Mouse (Mus musculus) common myeloid progenitor, adult 5-6 weeks (primary cell): Measurements from ENCODE around the gene Rtn2. TPM values are rescaled to one million over a fixed set of nuclear protein-coding genes. Genes with fewer than 3 reads are reported as not detected.
A peak's percentile ranks its signal among the peaks of the same experiment; 100 is the strongest.

Source experiments
- ATAC-seq: replicated peaks from 2 replicates; pipeline ENCODE4 v1.8.0; 2016; ENCODE audit warnings: low read depth, mild to moderate bottlenecking, moderate TSS enrichment, inconsistent platforms; ENCODE audit not compliant: poor library complexity, severe bottlenecking
- total RNA-seq: library from RNA; stranded (forward); fragments of 200-1000, 187-1606 nt; gene quantifications from 2 replicates; pipeline ENCODE4 v1.2.3, GENCODE M21; 2017

Gene Rtn2
- 0.14 TPM in 1 of 2 replicates, not detected in the other for total RNA-seq

DNA sequence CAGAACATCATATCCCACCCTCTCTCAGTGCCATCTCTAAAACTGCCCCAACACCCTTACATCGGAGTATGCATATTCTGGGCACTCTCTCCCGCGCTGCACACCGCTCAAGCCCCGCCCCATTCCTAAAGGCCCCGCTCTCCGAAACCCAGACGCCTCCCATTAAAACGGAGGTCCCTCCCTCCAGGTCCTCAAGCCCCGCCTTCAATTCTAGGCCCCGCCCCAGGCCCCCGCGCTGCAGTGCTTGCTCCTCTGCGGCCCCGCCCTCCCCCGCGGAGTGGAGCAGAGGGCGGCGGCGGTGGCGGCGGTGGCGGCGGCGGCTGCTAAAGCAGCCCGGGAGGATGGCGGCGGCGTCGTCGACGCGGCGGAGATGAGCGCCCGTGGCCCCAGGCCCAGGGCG, at the start of gene Rtn2:
TSS of gene Rtn2 (plus strand) at position 240 of the 400 bp plus-strand sequence.
- peak; percentile 84 for ATAC-seq

DNA sequence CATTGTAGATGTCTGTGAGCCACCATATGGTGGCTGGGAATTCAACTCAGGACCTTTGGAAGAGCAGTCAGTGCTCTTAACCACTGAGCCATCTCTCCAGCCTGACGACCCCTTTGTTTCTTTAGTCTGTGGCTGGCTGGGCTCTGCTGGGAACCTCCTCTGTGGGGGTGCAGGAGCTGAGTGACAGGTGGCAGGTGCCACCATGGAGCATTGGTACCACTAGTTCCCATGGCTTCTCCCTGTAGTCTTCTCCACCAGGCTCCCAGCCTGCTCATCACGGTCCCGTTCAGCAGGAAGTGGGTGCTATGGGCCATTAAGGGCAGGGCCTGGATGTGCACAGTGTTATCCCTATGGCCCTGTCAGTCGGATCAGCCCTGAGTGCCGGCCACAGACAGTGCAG, 47.8 kb upstream of the Rtn2 start:
- peak; percentile 16 for ATAC-seq

DNA sequence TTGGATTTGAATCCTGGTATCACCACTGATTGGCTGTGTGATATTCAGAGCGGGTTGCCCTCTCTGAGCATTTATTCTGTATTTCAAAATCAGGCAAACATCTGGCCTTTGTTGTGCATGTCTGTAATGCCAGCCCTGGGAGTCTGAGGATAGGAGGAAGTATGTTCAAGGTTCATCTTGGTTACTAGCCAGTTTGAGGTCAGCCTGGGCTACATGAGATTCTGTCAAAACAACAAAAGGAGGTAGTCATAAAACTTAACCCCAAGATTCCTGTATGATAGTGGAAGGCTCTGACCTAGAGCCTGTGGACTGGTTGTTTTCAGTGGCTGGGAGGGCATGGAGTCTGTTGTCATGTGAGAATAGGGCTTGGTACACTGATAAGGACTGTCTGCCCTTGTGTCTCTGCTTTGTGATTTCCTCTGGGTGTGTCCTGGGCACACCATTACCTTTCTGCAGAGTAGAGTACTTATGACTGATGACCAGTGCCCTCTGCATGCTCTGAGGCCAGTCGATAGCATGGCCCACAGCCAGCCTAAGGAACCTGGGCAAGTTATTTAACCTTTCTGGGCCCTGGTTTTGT, 47.2 kb upstream of the Rtn2 start:
- ATAC-seq = peak; percentile 27

DNA sequence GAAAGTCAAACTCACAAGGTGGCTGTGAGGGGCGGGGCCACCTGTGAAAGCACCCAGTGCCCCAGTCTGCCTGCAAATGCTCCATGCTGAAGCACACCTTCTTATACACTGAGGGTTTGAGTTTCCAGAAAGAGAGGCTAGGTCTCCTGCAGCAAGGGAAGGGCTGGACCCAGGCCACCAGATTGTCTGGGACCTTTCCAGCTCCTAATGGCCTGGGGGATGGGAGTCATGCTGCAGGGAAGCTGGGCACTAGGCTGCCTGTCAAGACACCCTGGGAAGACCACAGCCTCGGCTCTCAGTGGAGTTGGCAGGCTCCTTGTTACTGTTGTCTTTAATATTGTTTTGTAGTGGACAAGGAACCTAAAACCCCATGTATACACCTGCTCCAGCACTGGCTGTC, 46.0 kb upstream of the Rtn2 start:
- ATAC-seq = no peak

DNA sequence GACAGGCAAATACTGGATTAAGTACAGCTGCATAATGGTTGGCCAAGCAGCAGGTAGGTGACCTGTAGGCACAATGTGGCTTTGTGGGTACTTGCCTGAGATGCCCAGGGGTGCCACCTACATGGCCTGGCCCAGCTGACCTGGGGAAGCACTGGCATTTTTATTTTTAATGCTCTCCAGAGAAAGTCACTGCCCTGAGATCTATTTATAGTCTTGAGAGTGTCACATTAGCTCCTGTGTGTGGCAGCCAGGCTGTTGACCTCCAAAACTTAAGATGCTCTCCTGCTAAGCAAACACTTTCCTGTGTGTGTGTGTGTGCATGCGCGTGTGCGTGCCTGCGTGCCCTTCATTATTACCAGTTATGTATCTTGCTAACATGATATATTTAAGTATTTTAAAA, 44.1 kb upstream of the Rtn2 start:
- no peak for ATAC-seq

DNA sequence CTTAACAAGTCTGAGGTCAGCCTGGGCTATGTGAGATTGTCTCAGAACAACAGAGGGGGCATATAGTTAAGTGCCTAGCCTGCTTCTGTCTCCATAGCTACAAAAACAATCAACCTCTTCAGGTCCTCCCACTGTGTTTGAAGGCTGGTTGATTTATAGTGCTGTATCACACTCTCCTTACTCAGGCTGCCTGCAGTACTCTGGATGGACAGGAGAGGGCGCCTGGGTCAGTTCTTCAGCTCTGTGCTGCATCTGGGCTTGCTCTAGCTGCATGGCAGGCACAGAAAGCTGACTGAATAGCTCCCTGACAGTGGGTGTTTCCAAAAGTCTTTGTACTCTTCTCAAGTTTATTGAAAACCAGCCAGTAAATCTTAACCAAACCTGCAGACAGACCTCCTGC, 43.0 kb upstream of the Rtn2 start:
- ATAC-seq = peak; percentile 86

DNA sequence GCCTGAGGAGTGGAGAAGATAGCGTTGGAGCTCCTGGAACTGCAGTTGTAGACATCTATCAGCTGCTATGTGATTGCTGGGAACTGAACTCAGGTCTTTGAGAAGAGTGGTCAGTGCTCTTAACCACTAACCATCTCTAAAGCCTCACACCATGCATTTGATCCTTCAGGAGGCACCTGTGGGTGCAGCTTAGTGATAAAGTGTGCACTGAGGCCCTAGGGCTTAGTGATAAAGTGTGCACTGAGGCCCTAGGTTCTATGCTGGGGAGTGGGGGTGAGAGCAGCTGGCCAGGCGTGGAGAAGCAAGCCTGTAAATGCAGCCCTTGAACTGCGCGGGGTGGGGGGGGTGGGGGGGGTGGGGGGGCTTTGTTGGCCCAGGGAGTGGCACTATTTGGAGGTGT, 42.4 kb upstream of the Rtn2 start:
- ATAC-seq = no peak

DNA sequence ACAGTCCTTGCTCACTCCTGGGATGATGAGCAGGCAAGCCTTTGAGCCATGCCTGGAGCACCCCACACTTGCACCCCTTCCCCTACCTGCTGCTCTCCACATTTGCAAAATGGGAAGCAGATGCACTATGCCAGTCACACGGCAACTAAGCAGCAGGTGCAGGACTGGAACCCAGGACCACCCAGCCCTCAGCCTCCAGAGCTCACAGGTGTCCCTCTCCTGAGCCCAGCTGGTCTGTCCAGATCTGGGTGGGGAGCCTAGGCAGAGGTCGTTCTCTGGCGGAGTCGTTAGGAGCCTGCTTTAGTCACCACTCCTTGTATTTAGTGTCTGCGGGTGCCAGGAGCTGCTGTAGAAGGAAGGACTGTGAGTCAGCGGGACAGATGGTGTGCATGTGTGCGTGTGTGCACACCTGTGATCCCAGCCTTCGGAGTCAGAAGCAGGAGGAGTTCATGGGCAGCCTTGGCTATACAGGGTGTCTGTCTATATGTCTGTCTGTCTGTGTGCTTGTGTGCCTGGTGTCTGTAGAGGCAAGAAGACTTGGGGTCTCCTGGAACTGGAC, 41.4 kb upstream of the Rtn2 start:
- no peak for ATAC-seq

DNA sequence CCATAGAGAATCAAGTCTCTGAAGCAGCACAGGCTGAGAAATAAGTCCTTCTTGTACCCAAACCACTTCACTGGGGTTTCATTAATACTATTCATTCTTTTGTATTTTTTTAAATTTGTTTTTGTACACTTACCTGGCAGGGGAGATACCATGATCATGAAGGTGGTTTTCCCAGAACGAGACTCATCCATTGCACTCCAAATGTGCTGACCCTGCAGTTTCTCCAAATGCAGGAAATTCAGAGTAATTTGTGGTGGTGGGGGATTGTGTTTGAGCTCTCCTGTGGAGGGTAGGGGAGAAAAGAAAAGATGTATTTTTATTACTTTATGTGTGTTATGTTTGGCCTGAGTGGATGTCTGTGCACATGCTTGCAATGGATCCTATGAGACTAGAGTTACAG, 40.4 kb upstream of the Rtn2 start:
- ATAC-seq = no peak

DNA sequence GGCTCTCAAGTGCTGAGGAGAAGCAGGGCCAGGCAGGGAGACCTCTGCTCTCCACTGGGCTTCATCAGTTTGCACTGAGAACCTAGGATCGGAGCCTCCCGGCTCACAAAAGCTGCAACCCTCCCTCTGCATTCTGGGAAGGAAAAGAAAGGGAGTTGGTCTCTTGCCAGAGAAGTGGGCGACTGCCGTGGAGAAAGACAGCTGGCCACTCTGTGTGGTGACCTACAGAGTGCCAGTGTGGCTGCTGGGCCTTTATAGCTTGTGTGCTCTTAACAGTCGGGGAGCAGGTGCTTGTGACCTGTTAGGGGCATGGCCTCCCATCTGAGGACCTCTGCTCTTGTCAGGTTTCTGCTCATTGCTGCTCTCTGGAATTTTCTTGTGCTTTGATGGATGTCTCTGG, 38.6 kb upstream of the Rtn2 start:
- no peak for ATAC-seq

DNA sequence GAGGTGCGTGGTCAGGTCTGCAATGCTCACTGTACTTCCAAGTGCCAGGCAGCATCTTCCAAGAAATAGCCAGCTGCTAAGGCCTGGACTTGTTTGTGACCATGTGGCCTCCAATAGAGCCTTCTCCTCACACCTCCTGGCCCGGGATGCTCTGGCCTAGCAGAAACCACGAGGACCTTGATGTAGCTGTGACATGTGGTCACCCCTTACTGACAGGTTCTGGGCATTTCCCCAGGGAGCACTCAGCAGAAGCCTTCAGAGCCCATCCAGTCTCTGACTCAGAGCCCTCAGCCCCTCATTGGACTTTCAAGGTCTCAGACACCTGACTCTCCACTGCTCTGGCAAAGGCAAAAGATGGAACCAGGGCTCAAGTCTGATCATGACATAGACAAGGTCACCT, 37.3 kb upstream of the Rtn2 start:
- ATAC-seq = no peak

DNA sequence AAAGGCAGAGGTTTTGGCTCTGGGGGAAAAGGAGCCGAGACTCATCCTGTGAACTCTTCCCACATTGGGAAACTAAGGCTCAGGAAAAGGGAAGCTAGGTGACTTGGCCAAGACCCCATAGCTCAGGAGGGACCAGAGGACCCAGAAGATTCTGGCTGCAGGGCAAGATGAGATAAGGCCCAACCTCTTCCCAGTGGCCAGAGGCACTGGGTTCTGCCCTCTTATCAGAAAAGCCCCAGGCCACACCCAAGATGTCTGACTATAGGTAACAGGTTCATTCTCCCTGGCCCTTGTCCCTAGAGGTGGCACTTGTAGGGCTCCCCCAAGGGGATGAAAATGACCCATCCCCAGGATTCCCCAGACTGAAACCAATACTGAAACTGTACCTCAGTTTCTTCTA, 35.6 kb upstream of the Rtn2 start:
- no peak for ATAC-seq

DNA sequence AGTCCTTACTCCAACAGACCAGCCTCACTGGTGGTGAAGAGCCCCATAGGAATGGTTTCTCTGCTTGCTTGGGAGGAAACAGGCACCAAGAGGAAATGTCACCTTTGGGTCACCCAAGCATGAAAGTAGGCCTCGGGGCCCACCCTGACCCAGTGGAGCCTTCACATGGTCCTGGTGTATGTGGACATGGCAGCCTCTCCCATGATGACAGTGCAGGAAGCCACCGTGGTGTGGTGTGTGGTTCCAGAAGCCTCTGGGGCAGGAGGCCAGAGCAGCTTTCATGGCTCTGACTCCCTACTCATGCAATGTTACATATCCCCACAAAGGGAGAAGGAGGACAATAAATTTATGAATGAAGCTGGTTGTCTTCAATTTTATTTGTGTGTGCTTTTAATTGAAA, 34.9 kb upstream of the Rtn2 start:
- ATAC-seq = no peak

DNA sequence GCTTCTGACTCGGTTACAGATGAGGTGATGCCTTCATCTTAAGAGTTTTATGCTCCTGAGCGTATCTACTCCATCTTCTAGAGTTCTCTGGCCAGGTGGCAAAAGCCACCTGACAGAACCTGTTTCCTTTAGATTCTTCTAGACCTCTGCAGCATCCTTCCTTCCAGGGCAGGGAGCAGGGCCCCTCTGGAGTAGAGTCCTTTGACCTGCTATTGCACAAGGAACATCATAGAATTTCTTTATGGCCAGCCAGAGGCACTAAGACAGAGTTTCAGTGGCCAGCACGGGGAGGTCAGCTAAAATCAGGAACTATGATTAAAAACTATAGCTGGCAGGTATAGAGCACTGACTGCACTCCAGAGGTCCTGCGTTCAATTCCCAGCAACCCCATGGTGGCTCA, 30.3 kb upstream of the Rtn2 start:
- no peak for ATAC-seq

DNA sequence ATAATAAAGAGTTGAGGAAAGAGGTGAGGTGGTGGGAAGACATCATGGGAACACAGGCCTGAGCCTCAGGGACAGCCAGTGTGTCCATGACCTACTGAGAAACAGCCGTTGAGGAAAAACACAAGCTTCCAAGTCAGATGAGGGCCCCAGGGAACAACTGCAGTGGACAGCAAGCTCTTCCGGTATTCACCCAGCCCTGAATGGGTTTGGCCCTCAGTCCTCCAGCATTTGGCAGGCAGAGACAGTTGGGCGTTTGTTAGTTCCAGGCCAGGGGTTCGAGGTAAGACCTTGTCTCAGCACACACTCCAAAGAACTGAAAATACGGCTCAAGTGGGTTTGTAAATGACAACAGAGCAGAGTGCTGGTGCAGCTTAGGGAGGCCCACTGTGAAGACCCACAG, 29.0 kb upstream of the Rtn2 start:
- no peak for ATAC-seq

DNA sequence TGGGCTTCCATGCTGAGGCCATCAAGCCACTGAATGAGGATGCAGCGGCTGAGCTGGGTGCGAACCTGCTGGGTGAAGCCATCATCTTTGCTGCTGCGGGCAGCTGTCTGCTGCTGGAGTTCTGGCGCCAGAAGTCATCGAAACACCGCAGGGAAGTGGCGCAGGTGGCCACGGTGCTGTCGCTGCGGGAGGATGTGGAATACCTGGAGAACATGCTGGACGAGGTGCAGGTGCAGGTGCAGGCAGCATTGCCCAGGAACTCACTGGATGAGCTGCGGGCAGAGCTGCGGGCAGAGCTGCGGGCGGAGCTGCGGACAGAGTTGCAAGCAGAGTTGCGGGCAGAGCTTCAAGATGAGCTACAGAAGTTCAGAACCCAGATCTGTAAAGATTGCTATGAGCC, 27.0 kb upstream of the Rtn2 start:
- ATAC-seq = no peak

DNA sequence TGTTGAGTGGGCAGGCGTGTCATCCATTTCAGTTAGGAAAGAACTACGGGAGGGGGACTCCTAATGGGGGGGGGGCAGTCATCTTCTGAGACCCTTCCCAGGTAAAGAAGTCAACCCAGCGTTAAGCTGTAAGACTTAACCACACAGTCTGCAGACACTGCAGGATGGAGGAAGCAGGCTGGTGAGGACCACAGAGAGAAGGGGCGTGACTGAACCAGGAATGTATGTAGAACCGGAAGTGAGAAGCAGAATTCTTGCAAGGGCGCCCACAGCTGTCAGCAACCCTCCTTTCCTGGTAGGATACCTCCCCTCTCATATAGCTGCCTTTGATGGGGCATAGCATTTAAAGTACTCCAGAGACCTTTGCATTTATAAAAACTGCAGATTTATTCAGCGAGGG, 25.9 kb upstream of the Rtn2 start:
- peak; percentile 75 for ATAC-seq

DNA sequence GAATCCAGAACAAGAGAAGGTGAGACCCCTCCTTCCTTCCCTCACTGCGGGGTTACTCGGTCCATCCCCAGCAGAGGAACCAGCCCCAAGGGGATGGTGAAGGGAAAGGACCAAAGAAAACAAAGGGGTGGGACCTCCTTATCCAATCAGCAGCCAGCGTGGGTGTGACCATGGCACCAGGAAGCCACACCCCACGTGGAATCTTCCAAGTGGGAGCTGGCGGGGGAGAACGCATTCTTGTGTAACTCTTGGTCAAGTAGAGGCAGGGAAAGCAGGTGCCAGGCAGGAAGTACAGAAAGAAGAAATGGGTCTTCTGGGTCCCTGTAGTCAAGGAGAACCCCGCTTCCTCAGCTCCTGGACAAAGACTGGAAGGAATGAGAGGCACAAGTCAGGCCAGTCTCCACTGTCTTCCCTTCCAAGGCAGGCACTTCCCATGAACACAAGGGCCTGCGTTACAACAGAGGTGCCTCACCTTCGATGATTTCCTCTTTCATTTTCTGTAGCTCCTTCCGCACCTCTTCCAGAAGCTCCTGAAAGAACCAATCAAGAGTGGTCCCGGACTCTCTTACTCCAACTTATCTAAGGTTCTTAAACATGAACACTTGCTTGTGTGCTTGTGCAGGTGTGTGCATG, 24.9 kb upstream of the Rtn2 start:
- peak; percentile 95 for ATAC-seq

DNA sequence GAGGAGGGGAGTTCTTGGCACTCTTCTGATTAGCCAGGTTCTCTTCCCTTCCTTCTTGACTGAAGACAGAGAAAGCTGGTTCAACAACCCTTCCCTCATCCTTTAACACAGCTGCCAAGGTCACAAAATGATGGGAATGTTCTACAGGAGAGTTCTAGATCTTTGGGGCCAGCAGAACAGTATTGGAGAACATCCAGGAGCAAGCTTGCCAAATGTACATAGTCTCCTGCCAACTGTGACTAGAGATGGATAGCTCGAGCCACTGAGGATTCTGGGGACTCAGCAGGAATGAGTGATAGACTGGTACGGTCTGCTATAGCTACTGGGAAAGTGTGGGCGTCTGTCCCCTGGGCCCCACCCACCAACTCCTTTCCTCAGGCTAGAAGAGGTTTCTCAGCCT, 24.1 kb upstream of the Rtn2 start:
- no peak for ATAC-seq

DNA sequence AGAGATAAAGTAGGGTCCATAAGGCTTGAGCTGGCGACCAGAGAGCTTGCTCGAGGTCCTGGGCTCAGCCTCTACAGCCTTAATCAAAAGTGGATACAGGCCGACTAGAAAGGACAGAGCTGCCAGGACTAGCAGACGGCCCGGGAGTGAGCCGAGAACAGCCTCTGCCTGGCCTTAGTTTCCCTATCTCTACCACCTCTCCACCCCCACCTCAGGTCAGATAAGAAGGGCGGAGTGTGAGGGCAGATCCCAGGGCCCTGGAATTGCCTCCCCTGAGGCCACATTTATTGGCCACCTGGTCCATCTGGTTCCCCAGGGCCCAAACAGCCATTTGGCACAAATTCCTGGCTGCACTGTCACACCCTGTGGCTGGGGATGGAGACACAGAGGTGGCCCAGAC, 17.3 kb upstream of the Rtn2 start:
- no peak for ATAC-seq

DNA sequence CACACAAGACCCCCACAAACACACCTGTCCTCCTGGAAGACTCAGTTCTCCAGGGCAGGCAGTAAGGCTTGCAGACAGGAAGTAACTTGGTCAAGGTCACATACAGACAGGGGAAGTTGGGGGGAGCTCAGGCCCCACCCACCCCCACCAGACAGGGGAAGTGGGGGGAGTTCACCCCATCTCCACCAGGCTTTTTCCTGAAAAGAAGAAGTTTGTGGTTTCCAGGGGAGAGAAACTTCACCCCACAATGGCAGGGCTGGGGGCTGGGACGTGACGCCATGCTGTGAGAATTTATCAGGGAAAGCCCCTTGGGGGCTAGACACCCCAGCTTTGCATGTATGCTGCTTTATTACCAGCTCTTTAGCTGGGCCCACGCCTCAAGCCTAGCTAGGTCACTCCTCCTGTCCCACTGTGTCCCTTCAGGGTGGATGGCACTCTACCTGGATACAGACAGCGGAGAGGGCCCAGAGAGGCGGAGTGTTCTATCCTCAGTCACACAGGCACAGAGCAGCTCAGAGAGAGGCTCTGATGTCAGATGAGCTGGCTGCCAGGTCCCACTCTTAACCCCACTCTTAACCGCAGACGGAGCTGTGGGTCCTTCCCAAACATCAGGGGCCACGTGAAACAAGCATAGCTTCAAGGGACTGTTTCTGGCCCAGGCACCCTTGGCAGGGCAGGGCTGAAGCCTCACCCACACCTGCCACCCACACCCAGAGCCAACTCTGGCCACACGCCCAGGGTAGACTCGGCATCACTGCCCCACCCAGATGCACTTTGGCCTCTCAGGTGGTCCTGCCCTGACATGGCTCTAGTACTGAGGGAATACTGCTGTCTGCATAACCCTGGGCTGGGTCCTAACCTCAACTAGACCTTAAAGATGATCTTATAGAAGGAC, 16.2 kb upstream of the Rtn2 start:
- peak; percentile 77 for ATAC-seq
